Mouse (Mus musculus) lung, postnatal 0 days (tissue): Measurements from ENCODE around the gene Krt24.

Experiments used
- CTCF ChIP-seq: IDR thresholded peaks from 2 replicates; pipeline ENCODE4 v1.5.1; 2016; ENCODE audit warnings: antibody characterized with exemption, mild to moderate bottlenecking
- EP300 ChIP-seq: IDR thresholded peaks from 2 replicates; pipeline ENCODE4 v1.6.1; 2016; ENCODE audit warnings: antibody characterized with exemption, mild to moderate bottlenecking, control low read depth

DNA sequence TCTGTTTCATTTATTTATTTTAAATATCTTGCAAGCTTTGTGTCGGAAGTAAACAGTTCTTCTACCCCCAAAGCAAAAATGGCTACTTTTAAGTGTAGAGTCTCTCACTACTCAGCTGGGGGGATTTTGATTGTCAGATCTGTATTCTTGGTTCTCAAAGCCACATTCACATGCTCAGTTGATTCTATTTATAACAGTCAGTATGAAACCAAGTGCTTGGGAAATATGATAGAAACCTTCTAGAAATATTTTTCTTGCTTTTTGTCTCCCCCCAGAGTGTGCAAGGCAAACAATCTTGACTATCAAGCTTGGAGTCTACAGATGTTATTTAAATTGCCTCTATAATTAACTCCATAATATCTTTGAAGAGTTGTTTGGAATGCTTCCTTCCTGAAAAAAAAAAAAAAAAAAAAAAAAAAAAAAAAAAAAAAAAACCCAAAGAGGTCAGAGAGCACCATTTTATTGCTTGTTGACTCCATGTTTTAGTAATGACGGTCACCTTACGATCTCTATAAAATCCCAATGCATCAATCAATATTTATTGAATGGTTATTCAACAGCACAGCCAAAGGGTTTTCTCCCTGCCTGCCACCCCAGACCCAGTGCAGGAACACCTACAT is 41.8 kb downstream of the Krt24 start:
- TF ChIP-seq CTCF (no peak), EP300 (no peak)
